Mouse (Mus musculus): Measurements from ENCODE around the gene Tex21. TPM values are rescaled to one million over a fixed set of nuclear protein-coding genes. Genes with fewer than 3 reads are reported as not detected.
A peak's percentile ranks its signal among the peaks of the same experiment; 100 is the strongest.

The Tex21 gene
- total and polyA plus RNA-seq, 2 experiments = not detected

DNA sequence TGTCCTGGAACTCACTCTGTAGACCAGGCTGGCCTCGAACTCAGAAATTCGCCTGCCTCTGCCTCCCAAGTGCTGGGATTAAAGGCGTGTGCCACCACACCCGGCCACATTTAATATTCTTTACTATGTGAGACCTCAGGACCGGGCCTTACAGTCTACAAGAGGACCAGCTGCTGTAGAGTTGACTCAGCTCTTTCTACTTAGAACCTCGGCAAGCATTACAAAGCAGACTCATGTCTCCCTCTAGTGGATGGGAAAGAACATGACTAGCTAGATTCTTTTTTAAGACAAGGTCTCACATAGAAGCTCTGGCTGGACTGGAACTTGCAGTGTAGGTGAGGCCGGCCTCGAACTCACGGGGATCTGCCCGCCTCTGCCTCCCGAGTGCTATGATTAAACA, 55.6 kb downstream of the Tex21 start:
- Histone ChIP-seq H3K4me3 (ENCODE audit: insufficient read depth, low read depth, low read length) (no peak overlapping the region), H3K27me3 (ENCODE audit: control insufficient read depth, insufficient read depth, low read length) (no peaks in the 10 kb centered on the region), H3K36me3 (ENCODE audit: control insufficient read depth, insufficient read depth, low read length) (no peaks in the 10 kb centered on the region), H3K4me1 (ENCODE audit: control insufficient read depth, insufficient read depth, low read length) (0 out of 2 replicates have a peak, but pooled peaks cover 2% of the 10 kb centered on the region), H3K9ac (ENCODE audit: low read depth, low read length) (no peak overlapping the region), H3K27ac (replicated peaks; ENCODE audit: insufficient read depth, low read depth, low read length) (no peak overlapping the region), H3K79me2 (ENCODE audit: control insufficient read depth, insufficient read depth, low read length) (no peaks in the 10 kb centered on the region)
- TF ChIP-seq CTCF (IDR thresholded peaks at IDR 0.05; ENCODE audit: low read depth, low read length) = peak; percentile 58
- TF ChIP-seq POLR2A (IDR thresholded peaks at IDR 0.05; ENCODE audit: extremely low read depth, insufficient read depth, low read length) = no peak
- WGBS = 42% methylated on average over 11 of the region's 11 CpGs
- DNase-seq (ENCODE audit: extremely low read depth, low read depth, low spot score) = peak; percentile 73

DNA sequence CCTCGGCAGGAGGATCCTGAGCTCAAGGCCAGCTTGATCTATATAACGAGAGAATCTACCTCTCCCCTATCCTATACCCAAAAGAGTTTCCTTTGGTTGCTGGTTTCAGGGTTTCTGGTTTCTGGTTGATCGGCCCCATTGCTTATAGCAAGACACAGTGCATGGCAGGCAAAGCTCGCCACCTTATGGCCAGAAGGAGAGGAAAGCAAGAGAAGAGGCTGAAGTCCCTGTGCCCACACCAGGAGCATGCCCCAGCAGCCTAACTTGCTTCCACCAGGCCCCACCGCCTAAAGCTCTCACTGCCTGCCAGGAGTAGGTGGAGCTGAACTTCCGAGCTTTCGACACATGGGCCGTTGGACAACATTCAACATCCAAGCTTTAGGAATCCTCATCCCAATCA, 58.7 kb downstream of the Tex21 start:
- DNase-seq (ENCODE audit: extremely low read depth, low read depth, low spot score) = no peak
- WGBS = 52% methylated on average over 8 of the region's 8 CpGs

DNA sequence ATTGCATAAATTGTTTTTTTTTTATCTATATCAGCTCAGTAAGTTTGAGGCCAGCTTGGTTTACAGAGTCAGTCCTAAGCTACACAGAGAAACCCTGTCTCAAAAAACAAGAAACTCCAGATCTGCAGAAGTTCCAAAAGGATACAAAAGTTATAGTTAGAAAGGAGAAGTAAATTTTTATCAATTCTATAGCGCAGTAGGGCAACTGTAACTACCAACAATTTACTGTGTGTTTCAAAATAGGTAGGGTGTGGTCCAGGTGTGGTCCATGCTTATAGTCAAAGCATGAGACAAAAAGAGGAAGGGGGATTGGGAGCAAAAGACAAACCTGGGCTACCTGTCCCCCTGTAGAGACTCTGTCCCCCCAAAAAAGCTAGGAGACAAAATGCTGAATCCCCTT, 60.1 kb downstream of the Tex21 start:
- H3K27ac ChIP-seq (replicated peaks; ENCODE audit: insufficient read depth, low read depth, low read length) = no peak overlapping the region
- H3K36me3 ChIP-seq (ENCODE audit: control insufficient read depth, insufficient read depth, low read length) = no peaks in the 10 kb centered on the region
- no peak overlapping the region for H3K4me3 ChIP-seq (ENCODE audit: insufficient read depth, low read depth, low read length)
- no peak for DNase-seq (ENCODE audit: extremely low read depth, low read depth, low spot score)
- no peaks in the 10 kb centered on the region for H3K4me1 ChIP-seq (ENCODE audit: control insufficient read depth, insufficient read depth, low read length)
- WGBS = 89% methylated on average over 1 of the region's 1 CpGs
- no peak overlapping the region for H3K9ac ChIP-seq (ENCODE audit: low read depth, low read length)
- TF ChIP-seq POLR2A (IDR thresholded peaks at IDR 0.05; ENCODE audit: extremely low read depth, insufficient read depth, low read length) = no peak
- no peaks in the 10 kb centered on the region for H3K79me2 ChIP-seq (ENCODE audit: control insufficient read depth, insufficient read depth, low read length)
- H3K27me3 ChIP-seq (ENCODE audit: control insufficient read depth, insufficient read depth, low read length) = no peaks in the 10 kb centered on the region

More for the DNA sequence above, 58.7 kb downstream of the Tex21 start:
- Histone ChIP-seq H3K27me3 (ENCODE audit: control insufficient read depth, insufficient read depth, low read length) (no peaks in the 10 kb centered on the region), H3K4me1 (ENCODE audit: control insufficient read depth, insufficient read depth, low read length) (no peaks in the 10 kb centered on the region), H3K36me3 (ENCODE audit: control insufficient read depth, insufficient read depth, low read length) (no peaks in the 10 kb centered on the region), H3K9ac (ENCODE audit: low read depth, low read length) (no peak overlapping the region), H3K27ac (replicated peaks; ENCODE audit: insufficient read depth, low read depth, low read length) (no peak overlapping the region), H3K4me3 (ENCODE audit: insufficient read depth, low read depth, low read length) (no peak overlapping the region), H3K79me2 (ENCODE audit: control insufficient read depth, insufficient read depth, low read length) (no peaks in the 10 kb centered on the region)
- TF ChIP-seq CTCF (IDR thresholded peaks at IDR 0.05; ENCODE audit: low read depth, low read length) (peak; percentile 7; the same call in 1 of the 2 replicates), POLR2A (IDR thresholded peaks at IDR 0.05; ENCODE audit: extremely low read depth, insufficient read depth, low read length) (no peak)

DNA sequence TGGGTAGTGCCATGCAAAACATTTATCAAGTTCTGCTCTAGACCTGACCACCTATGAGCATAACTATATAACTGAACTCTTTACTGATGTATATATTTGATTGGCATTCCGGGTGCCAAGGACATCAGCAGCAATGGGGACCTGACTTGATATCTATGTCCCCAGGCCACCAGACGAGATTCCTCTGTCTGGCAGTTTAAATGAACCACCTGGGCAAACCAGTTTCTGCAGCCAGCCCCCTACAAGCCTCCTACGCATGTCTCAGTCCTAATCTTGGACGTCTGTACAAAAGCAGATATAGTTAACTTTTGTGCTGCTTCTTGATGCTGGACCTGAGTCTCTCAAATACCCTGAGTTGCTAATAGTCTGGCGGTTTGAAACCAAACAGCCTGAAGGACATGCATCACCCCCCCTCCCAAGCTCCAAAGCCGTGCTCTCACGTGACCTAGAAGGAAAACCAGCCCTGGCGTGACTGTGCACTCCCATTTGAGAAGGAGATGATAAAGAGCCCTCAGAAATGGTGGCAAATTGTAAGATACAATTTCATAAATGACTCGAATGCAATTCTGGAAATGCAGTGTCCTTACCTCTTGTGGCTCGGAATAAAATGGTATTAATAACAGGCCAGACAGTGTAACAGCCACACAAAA, 61.3 kb downstream of the Tex21 start:
- no peak for TF ChIP-seq POLR2A (IDR thresholded peaks at IDR 0.05; ENCODE audit: extremely low read depth, insufficient read depth, low read length)
- TF ChIP-seq CTCF (IDR thresholded peaks at IDR 0.05; ENCODE audit: low read depth, low read length) = no peak
- Histone ChIP-seq H3K36me3 (ENCODE audit: control insufficient read depth, insufficient read depth, low read length) (no peaks in the 10 kb centered on the region), H3K27ac (replicated peaks; ENCODE audit: insufficient read depth, low read depth, low read length) (no peak overlapping the region), H3K79me2 (ENCODE audit: control insufficient read depth, insufficient read depth, low read length) (no peaks in the 10 kb centered on the region), H3K27me3 (ENCODE audit: control insufficient read depth, insufficient read depth, low read length) (no peaks in the 10 kb centered on the region), H3K4me1 (ENCODE audit: control insufficient read depth, insufficient read depth, low read length) (no peaks in the 10 kb centered on the region), H3K9ac (ENCODE audit: low read depth, low read length) (no peak overlapping the region), H3K4me3 (ENCODE audit: insufficient read depth, low read depth, low read length) (no peak overlapping the region)
- no peak for DNase-seq (ENCODE audit: extremely low read depth, low read depth, low spot score)
- 77% methylated on average over 10 of the region's 10 CpGs for WGBS

DNA sequence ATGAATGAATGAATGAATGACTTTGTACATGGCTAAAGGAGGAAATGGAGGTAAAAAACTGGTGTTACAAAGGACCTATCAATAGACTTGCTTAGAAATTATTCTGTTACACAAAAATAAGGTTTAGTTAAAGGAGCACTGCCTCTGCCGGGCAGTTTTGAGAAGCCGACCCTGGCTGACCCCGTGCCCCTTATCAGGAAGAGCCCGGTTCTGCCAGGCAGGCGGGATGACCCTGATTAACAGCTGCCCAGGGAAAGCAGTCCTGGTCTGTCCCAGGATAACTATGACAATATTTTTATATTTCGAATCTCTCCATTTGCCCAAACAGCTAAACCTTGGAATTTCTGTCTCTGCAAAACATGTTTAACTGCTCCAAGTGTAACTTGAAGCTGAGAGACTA, 62.3 kb downstream of the Tex21 start:
- Histone ChIP-seq H3K4me1 (ENCODE audit: control insufficient read depth, insufficient read depth, low read length) (no peaks in the 10 kb centered on the region), H3K27ac (replicated peaks; ENCODE audit: insufficient read depth, low read depth, low read length) (no peak overlapping the region), H3K27me3 (ENCODE audit: control insufficient read depth, insufficient read depth, low read length) (no peaks in the 10 kb centered on the region), H3K4me3 (ENCODE audit: insufficient read depth, low read depth, low read length) (no peak overlapping the region), H3K9ac (ENCODE audit: low read depth, low read length) (no peak overlapping the region), H3K36me3 (ENCODE audit: control insufficient read depth, insufficient read depth, low read length) (no peaks in the 10 kb centered on the region), H3K79me2 (ENCODE audit: control insufficient read depth, insufficient read depth, low read length) (no peaks in the 10 kb centered on the region)
- 60% methylated on average over 6 of the region's 6 CpGs for WGBS
- DNase-seq (ENCODE audit: extremely low read depth, low read depth, low spot score) = no peak
- TF ChIP-seq POLR2A (IDR thresholded peaks at IDR 0.05; ENCODE audit: extremely low read depth, insufficient read depth, low read length) = no peak

DNA sequence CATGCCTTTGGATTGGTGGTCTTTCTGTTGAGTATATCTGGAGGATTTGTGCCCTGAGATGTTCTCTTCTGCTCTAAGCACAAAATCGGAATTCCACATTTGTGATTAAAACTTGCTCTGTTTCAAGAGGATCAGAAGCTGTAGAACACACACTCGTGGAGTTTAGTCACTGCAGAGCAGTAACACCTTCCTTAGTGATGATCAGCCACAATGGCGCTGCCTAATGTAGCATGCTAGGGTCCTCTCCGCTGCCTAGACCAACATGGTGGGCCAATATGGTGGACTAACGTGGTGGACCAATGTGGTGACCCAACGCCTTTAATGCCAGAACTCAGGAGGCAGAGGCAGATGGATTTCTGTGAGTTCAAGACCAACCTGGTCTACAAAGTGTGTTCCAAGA, 63.7 kb downstream of the Tex21 start:
- no peak overlapping the region for H3K4me3 ChIP-seq (ENCODE audit: insufficient read depth, low read depth, low read length)
- WGBS = 90% methylated on average over 6 of the region's 6 CpGs
- no peaks in the 10 kb centered on the region for H3K4me1 ChIP-seq (ENCODE audit: control insufficient read depth, insufficient read depth, low read length)
- no peaks in the 10 kb centered on the region for H3K79me2 ChIP-seq (ENCODE audit: control insufficient read depth, insufficient read depth, low read length)
- no peak overlapping the region for H3K27ac ChIP-seq (replicated peaks; ENCODE audit: insufficient read depth, low read depth, low read length)
- no peaks in the 10 kb centered on the region for H3K27me3 ChIP-seq (ENCODE audit: control insufficient read depth, insufficient read depth, low read length)
- TF ChIP-seq POLR2A (IDR thresholded peaks at IDR 0.05; ENCODE audit: extremely low read depth, insufficient read depth, low read length) (no peak), CTCF (IDR thresholded peaks at IDR 0.05; ENCODE audit: low read depth, low read length) (no peak)
- H3K9ac ChIP-seq (ENCODE audit: low read depth, low read length) = no peak overlapping the region
- no peaks in the 10 kb centered on the region for H3K36me3 ChIP-seq (ENCODE audit: control insufficient read depth, insufficient read depth, low read length)
- DNase-seq (ENCODE audit: extremely low read depth, low read depth, low spot score) = no peak

All from liver, adult 2 months (tissue).